Mouse (Mus musculus): ENCODE data around the gene C130074G19Rik. TPM values are rescaled to one million over a fixed set of nuclear protein-coding genes. Genes with fewer than 3 reads are reported as not detected.

The C130074G19Rik gene
- total and polyA plus RNA-seq, 2 experiments from 2014 or later, result 1.1 to 4.2 TPM

DNA sequence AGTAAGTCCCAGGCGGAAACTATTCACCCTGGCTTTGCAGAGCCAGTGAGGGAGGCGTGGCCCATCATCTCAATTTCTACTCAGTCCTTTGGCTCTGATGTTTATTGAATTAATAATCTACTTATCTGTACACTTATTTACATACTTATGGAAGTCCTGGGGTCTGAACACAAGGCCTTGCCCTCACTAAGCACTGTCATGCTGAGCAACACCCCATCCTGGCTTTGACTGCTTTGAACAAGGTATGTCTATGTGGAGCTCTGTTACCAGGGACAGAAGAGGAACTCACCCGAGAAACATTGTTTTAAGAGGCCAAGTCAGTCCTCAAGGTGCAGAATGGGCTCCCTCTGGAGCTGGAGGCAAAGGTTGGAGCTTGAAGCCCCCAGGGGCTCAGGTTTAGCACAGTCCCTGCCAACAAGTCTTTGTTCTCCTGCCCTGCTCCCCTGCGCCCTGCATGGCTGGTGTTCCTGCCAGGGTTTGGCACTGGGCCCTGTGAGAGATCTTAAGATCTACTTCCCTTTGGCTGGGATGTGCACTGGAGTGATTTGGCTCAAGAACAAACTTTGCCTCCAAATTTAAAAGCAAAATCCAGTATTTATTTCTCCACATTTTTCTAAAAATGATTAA is 13.0 kb downstream of the C130074G19Rik start:
- Histone ChIP-seq H3K27ac (peak overlapping the region; percentile 22; the same call in 1 of the 2 replicates), H3K36me3 (ENCODE audit: insufficient read depth, low read length) (no peaks in the 10 kb centered on the region), H3K9ac (replicated peaks; ENCODE audit: low read length) (no peak overlapping the region), H3K27me3 (ENCODE audit: insufficient read depth, low read length) (no peaks in the 10 kb centered on the region), H3K4me2 (ENCODE audit: low read depth, low read length) (no peak overlapping the region), H3K9me3 (ENCODE audit: low read length) (no peaks in the 10 kb centered on the region), H3K4me3 (ENCODE audit: low read length) (no peak overlapping the region), H3K4me1 (ENCODE audit: insufficient read depth, low read length) (no peaks in the 10 kb centered on the region)
- DNase-seq (ENCODE audit: low spot score), result no peak
- TF ChIP-seq CTCF (IDR thresholded peaks at IDR 0.05; ENCODE audit: low read depth), result no peak
- 38% methylated on average over 4 of the region's 4 CpGs for WGBS
- ATAC-seq, result no peak

DNA sequence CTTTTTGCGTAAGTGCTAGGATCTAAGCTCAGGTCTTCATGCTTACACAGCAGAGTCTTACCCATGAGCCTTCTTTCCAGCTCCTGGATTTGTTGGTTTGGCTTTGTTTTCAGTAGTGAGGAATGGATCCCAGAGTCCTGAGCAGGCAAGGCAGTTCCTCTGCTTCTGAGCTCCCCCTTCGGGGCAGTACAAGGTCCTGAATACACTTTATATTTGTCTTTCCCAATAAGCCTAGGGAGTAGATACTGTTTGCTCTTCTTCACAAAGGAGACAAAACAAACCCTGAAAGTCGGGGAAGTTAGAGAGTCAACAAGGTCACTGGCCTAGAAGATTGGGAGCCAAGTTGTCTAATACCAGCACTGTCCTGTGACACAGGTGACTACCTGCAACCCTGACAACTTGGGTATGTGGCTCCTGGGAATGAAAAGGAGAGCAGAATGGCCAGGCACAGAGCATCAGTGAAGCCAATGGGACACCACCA is 15.3 kb downstream of the C130074G19Rik start:
- Histone ChIP-seq H3K36me3 (ENCODE audit: insufficient read depth, low read length) (no peaks in the 10 kb centered on the region), H3K27me3 (ENCODE audit: insufficient read depth, low read length) (no peaks in the 10 kb centered on the region), H3K9me3 (ENCODE audit: low read length) (no peaks in the 10 kb centered on the region), H3K27ac (no peak overlapping the region), H3K4me3 (ENCODE audit: low read length) (no peak overlapping the region), H3K4me2 (ENCODE audit: low read depth, low read length) (no peak overlapping the region), H3K4me1 (ENCODE audit: insufficient read depth, low read length) (no peaks in the 10 kb centered on the region), H3K9ac (replicated peaks; ENCODE audit: low read length) (no peak overlapping the region)
- no peak for TF ChIP-seq CTCF (IDR thresholded peaks at IDR 0.05; ENCODE audit: low read depth)
- WGBS, result 79% methylated on average over 3 of the region's 3 CpGs
- no peak for DNase-seq (ENCODE audit: low spot score)
- ATAC-seq, result no peak

DNA sequence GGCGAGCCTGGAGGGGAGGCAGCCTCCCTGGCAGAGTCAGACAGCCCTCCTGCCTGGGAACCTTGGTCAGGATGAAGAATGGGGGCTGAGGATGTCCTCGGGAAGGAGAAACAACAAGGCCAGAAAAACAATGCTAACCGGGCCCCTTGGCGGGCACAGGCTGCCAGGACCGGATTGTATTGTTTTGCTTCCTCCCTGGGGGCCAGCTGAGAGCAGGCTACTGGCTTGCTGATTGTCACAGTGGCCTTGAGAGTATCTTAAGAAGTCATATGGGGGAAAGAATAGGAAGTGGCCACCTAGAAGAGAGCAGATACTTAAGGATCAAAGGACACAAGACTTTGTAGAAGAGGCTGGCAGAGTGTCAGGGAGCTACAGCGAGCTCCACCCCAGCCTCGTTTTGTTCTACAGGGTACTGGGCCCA is 18.6 kb downstream of the C130074G19Rik start:
- 18% methylated on average over 7 of the region's 7 CpGs for WGBS
- no peak overlapping the region for H3K4me2 ChIP-seq (ENCODE audit: low read depth, low read length)
- no peak for ATAC-seq
- H3K27me3 ChIP-seq (ENCODE audit: insufficient read depth, low read length), result no peaks in the 10 kb centered on the region
- H3K27ac ChIP-seq, result no peak overlapping the region
- DNase-seq (ENCODE audit: low spot score), result no peak
- H3K36me3 ChIP-seq (ENCODE audit: insufficient read depth, low read length), result no peaks in the 10 kb centered on the region
- H3K9me3 ChIP-seq (ENCODE audit: low read length), result no peaks in the 10 kb centered on the region
- no peak overlapping the region for H3K4me3 ChIP-seq (ENCODE audit: low read length)
- H3K4me1 ChIP-seq (ENCODE audit: insufficient read depth, low read length), result no peaks in the 10 kb centered on the region
- no peak for TF ChIP-seq CTCF (IDR thresholded peaks at IDR 0.05; ENCODE audit: low read depth)
- no peak overlapping the region for H3K9ac ChIP-seq (replicated peaks; ENCODE audit: low read length)

DNA sequence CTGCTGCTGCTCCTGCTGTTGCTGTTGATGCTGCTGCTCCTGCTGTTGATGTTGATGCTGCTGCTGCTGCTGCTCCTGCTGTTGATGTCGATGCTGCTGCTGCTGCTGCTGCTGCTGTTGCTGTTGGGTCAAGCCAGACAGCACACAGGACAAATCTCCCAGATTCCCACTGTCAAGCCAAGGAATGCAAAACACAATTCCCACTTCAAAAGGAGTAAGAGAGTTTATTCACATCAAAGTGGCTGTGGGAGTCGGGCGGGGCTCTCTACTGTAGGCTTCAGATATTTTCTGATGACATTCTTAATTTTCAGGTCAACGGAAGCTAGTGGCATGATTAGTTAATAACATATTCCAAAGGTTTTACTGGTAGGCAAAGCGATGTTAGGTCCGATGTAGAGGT is 20.4 kb downstream of the C130074G19Rik start:
- DNase-seq (ENCODE audit: low spot score) (no peak), ATAC-seq (no peak)
- Histone ChIP-seq H3K4me2 (ENCODE audit: low read depth, low read length) (no peak overlapping the region), H3K27me3 (ENCODE audit: insufficient read depth, low read length) (no peaks in the 10 kb centered on the region), H3K9me3 (ENCODE audit: low read length) (no peaks in the 10 kb centered on the region), H3K9ac (replicated peaks; ENCODE audit: low read length) (no peak overlapping the region), H3K4me3 (ENCODE audit: low read length) (no peak overlapping the region), H3K27ac (no peak overlapping the region), H3K36me3 (ENCODE audit: insufficient read depth, low read length) (no peaks in the 10 kb centered on the region), H3K4me1 (ENCODE audit: insufficient read depth, low read length) (no peaks in the 10 kb centered on the region)
- no peak for TF ChIP-seq CTCF (IDR thresholded peaks at IDR 0.05; ENCODE audit: low read depth)
- 87% methylated on average over 6 of the region's 6 CpGs for WGBS

DNA sequence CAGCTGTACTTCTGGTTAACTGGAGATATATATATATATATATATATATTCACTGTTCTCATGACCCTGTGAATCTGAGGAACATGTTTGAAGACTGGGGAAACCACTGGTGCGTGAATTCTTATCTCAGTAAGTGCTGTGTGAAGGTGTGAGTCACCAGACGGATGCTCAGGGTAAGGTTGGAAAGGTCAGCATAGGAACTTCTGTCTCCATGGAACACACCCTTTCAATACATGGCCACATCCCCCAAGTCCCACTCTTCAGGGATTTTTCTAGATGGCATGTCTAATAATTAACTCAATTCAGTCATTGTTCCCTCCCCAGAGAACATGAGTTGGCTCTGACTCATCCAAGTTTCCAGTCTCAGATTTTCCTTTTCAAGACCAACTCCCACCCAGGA is 21.5 kb downstream of the C130074G19Rik start:
- no peak overlapping the region for H3K4me3 ChIP-seq (ENCODE audit: low read length)

DNA sequence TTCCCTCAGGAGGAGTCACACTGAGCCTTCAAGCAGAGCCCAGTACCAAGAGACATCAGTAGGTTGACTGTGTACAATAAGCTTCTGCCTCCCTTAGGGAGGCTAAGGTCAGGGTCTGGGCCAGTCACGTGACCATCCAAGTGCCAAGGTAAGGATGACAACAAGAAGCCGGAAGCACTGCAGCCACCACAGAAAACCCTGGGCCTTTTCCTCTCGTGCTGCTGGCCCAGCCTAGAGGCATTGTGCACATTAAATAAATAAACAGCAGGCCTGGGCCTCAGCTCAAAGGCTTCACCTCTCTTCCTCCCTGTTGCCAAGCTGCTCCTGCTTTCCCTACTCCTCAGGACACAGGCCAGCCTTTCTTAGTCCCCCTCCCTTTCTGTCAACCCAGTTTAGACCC is 22.7 kb downstream of the C130074G19Rik start:
- Histone ChIP-seq H3K27me3 (ENCODE audit: insufficient read depth, low read length) (no peaks in the 10 kb centered on the region), H3K4me3 (ENCODE audit: low read length) (no peak overlapping the region), H3K27ac (no peak overlapping the region), H3K4me1 (ENCODE audit: insufficient read depth, low read length) (no peaks in the 10 kb centered on the region), H3K9me3 (ENCODE audit: low read length) (no peaks in the 10 kb centered on the region), H3K36me3 (ENCODE audit: insufficient read depth, low read length) (no peaks in the 10 kb centered on the region), H3K4me2 (ENCODE audit: low read depth, low read length) (no peak overlapping the region), H3K9ac (replicated peaks; ENCODE audit: low read length) (no peak overlapping the region)
- TF ChIP-seq CTCF (IDR thresholded peaks at IDR 0.05; ENCODE audit: low read depth), result no peak
- ATAC-seq (no peak), DNase-seq (ENCODE audit: low spot score) (no peak)
- 60% methylated on average over 3 of the region's 3 CpGs for WGBS

More for the DNA sequence above, 21.5 kb downstream of the C130074G19Rik start:
- ATAC-seq (no peak), DNase-seq (ENCODE audit: low spot score) (no peak)
- Histone ChIP-seq H3K27ac (no peak overlapping the region), H3K4me2 (ENCODE audit: low read depth, low read length) (no peak overlapping the region), H3K9me3 (ENCODE audit: low read length) (no peaks in the 10 kb centered on the region), H3K27me3 (ENCODE audit: insufficient read depth, low read length) (no peaks in the 10 kb centered on the region), H3K36me3 (ENCODE audit: insufficient read depth, low read length) (no peaks in the 10 kb centered on the region), H3K4me1 (ENCODE audit: insufficient read depth, low read length) (no peaks in the 10 kb centered on the region), H3K9ac (replicated peaks; ENCODE audit: low read length) (no peak overlapping the region)
- no peak for TF ChIP-seq CTCF (IDR thresholded peaks at IDR 0.05; ENCODE audit: low read depth)
- 90% methylated on average over 2 of the region's 2 CpGs for WGBS

DNA sequence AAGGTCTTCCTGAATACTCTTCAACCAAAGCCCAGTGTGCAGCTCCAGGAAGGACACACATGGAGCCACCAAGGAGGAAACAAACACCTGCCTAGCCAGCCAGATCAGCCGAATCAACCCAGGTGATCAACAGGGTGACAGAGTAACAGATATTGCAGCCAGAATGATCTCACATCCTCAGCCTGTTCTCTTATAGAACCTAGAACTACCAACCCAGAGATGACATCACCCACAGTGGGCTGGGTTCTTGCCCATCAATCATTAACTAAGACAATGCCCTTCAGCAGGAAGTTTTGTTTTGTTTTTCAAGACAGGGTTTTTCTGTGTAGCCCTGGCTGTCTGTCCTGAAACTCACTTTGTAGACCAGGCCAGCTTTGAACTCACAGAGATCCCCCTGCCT is 24.8 kb downstream of the C130074G19Rik start:
- no peaks in the 10 kb centered on the region for H3K9me3 ChIP-seq (ENCODE audit: low read length)
- no peak overlapping the region for H3K4me3 ChIP-seq (ENCODE audit: low read length)
- 85% methylated on average over 1 of the region's 1 CpGs for WGBS
- no peak overlapping the region for H3K9ac ChIP-seq (replicated peaks; ENCODE audit: low read length)
- no peaks in the 10 kb centered on the region for H3K4me1 ChIP-seq (ENCODE audit: insufficient read depth, low read length)
- H3K4me2 ChIP-seq (ENCODE audit: low read depth, low read length), result no peak overlapping the region
- no peaks in the 10 kb centered on the region for H3K36me3 ChIP-seq (ENCODE audit: insufficient read depth, low read length)
- no peak for ATAC-seq
- DNase-seq (ENCODE audit: low spot score), result no peak
- H3K27me3 ChIP-seq (ENCODE audit: insufficient read depth, low read length), result no peaks in the 10 kb centered on the region
- TF ChIP-seq CTCF (IDR thresholded peaks at IDR 0.05; ENCODE audit: low read depth), result no peak
- no peak overlapping the region for H3K27ac ChIP-seq
